Mouse (Mus musculus): ENCODE data around the gene Ccdc151. TPM values are rescaled to one million over a fixed set of nuclear protein-coding genes. Genes with fewer than 3 reads are reported as not detected.
A peak's percentile ranks its signal among the peaks of the same experiment; 100 is the strongest.

Gene Ccdc151
- total and polyA plus RNA-seq, 2 experiments, result 0.46 to 0.59 TPM

DNA sequence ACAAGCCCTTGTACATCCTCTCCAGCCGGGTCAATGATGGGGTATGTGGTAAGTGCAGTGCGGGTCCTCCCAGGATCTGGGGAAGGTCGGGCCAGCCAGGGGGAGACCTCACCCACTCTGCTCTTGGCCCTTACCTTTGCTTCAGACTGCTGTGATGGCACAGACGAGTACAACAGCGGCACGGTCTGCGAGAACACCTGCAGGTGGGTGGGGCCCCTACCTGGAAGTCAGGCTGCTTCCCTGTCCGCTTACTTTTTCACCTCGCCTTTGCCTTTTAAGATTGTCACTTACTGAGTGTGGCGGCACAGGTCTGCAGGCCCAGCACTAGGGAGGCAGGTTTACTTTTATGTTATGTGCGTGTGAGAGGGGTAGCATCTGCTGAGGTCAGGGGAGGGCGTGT, 2.1 kb upstream of the Ccdc151 start:
- H3K79me2 ChIP-seq (ENCODE audit: control insufficient read depth, insufficient read depth, low read length), result 0 out of 2 replicates have a peak, but pooled peaks cover 3% of the 10 kb centered on the region
- H3K9ac ChIP-seq (ENCODE audit: low read depth, low read length), result no peak overlapping the region
- DNase-seq (ENCODE audit: extremely low read depth, low read depth, low spot score), result no peak
- H3K4me1 ChIP-seq (ENCODE audit: control insufficient read depth, insufficient read depth, low read length), result peaks cover 4% of the 10 kb centered on the region; the same call in 1 of the 2 replicates
- no peak overlapping the region for H3K4me3 ChIP-seq (ENCODE audit: insufficient read depth, low read depth, low read length)
- H3K27me3 ChIP-seq (ENCODE audit: control insufficient read depth, insufficient read depth, low read length), result no peaks in the 10 kb centered on the region
- WGBS, result 97% methylated on average over 12 of the region's 12 CpGs
- peaks cover 5% of the 10 kb centered on the region; the same call in 1 of the 2 replicates for H3K36me3 ChIP-seq (ENCODE audit: control insufficient read depth, insufficient read depth, low read length)
- no peak for TF ChIP-seq POLR2A (IDR thresholded peaks at IDR 0.05; ENCODE audit: extremely low read depth, insufficient read depth, low read length)
- TF ChIP-seq CTCF (IDR thresholded peaks at IDR 0.05; ENCODE audit: low read depth, low read length), result no peak
- H3K27ac ChIP-seq (replicated peaks; ENCODE audit: insufficient read depth, low read depth, low read length), result no peak overlapping the region

DNA sequence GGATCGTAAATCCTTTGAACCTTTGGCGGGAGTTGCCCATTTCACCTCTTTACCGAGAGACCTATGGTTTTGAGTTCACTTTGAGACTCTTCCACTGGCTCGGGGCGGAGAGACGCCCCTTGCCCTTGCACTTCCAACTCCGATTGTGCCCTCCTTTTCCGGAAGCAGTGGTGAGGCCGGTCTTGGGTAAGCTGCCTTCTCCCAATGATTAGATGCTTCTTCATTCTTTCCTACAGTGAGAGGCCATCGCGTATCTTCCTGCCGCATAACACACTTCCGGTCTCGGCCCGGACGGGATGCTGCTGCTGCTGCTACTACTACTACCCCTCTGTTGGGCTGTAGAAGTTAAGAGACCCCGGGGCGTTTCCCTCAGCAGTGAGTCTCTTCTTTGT, 725 bp upstream of the Ccdc151 start:
- H3K79me2 ChIP-seq (ENCODE audit: control insufficient read depth, insufficient read depth, low read length), result 0 out of 2 replicates have a peak, but pooled peaks cover 3% of the 10 kb centered on the region
- peak overlapping the region; percentile 24 for H3K27ac ChIP-seq (replicated peaks; ENCODE audit: insufficient read depth, low read depth, low read length)
- no peak for DNase-seq (ENCODE audit: extremely low read depth, low read depth, low spot score)
- TF ChIP-seq POLR2A (IDR thresholded peaks at IDR 0.05; ENCODE audit: extremely low read depth, insufficient read depth, low read length), result no peak
- peaks cover 4% of the 10 kb centered on the region; the same call in 1 of the 2 replicates for H3K4me1 ChIP-seq (ENCODE audit: control insufficient read depth, insufficient read depth, low read length)
- peak overlapping the region; percentile 62 for H3K4me3 ChIP-seq (ENCODE audit: insufficient read depth, low read depth, low read length)
- peaks cover 3% of the 10 kb centered on the region; the same call in 1 of the 2 replicates for H3K36me3 ChIP-seq (ENCODE audit: control insufficient read depth, insufficient read depth, low read length)
- no peaks in the 10 kb centered on the region for H3K27me3 ChIP-seq (ENCODE audit: control insufficient read depth, insufficient read depth, low read length)
- 1% methylated on average over 18 of the region's 18 CpGs for WGBS
- H3K9ac ChIP-seq (ENCODE audit: low read depth, low read length), result peak overlapping the region; percentile 54

DNA sequence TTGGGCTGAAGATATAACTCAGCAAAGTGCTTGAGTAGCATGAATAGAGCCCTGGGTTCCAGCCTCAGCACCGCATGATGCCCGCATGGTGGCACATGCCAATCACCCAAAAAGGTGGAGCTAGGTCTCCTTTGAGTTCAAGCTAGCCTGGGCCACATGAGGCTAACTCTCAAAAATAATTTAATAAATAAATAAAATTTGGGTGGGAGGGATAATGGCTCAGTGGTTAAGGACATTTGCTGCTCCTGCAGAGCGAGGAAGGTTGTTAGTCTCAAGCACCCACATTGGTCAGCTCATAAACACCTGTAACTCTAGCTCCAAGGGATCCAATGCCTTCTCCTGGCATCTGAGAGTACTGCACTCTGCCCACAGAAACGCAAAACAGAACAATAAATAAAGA, 801 bp downstream of the Ccdc151 start:
- DNase-seq (ENCODE audit: extremely low read depth, low read depth, low spot score), result no peak
- Histone ChIP-seq H3K9ac (ENCODE audit: low read depth, low read length) (no peak overlapping the region), H3K27me3 (ENCODE audit: control insufficient read depth, insufficient read depth, low read length) (no peaks in the 10 kb centered on the region), H3K27ac (replicated peaks; ENCODE audit: insufficient read depth, low read depth, low read length) (no peak overlapping the region), H3K4me1 (ENCODE audit: control insufficient read depth, insufficient read depth, low read length) (peaks cover 4% of the 10 kb centered on the region; the same call in 1 of the 2 replicates), H3K4me3 (ENCODE audit: insufficient read depth, low read depth, low read length) (no peak overlapping the region), H3K36me3 (ENCODE audit: control insufficient read depth, insufficient read depth, low read length) (no peaks in the 10 kb centered on the region; the same call in 1 of the 2 replicates), H3K79me2 (ENCODE audit: control insufficient read depth, insufficient read depth, low read length) (0 out of 2 replicates have a peak, but pooled peaks cover 3% of the 10 kb centered on the region)
- TF ChIP-seq POLR2A (IDR thresholded peaks at IDR 0.05; ENCODE audit: extremely low read depth, insufficient read depth, low read length) (no peak), CTCF (IDR thresholded peaks at IDR 0.05; ENCODE audit: low read depth, low read length) (no peak)
- 90% methylated on average over 4 of the region's 4 CpGs for WGBS

DNA sequence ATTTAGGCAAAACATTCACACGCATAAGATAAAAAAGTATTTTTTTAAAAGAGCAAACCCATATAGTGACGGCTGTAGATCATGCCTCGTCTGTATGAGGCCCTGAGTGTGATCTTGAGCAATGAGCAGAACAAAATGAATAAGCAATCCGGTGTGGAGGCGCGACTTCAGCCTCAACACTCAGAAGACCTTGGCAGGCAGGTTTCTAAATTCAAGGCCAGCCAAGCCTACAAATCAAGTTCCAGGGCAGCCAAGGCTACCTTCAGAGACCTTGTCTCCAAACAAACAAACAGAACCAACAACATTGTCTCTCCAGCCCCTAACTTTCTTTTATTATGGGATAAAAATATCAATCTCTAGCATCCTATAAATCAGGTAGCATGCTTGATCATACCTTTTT, 2.1 kb downstream of the Ccdc151 start:
- Histone ChIP-seq H3K27me3 (ENCODE audit: control insufficient read depth, insufficient read depth, low read length) (no peaks in the 10 kb centered on the region), H3K9ac (ENCODE audit: low read depth, low read length) (no peak overlapping the region), H3K27ac (replicated peaks; ENCODE audit: insufficient read depth, low read depth, low read length) (no peak overlapping the region), H3K36me3 (ENCODE audit: control insufficient read depth, insufficient read depth, low read length) (no peaks in the 10 kb centered on the region), H3K4me3 (ENCODE audit: insufficient read depth, low read depth, low read length) (no peak overlapping the region), H3K79me2 (ENCODE audit: control insufficient read depth, insufficient read depth, low read length) (0 out of 2 replicates have a peak, but pooled peaks cover 3% of the 10 kb centered on the region), H3K4me1 (ENCODE audit: control insufficient read depth, insufficient read depth, low read length) (peaks cover 4% of the 10 kb centered on the region; the same call in 1 of the 2 replicates)
- TF ChIP-seq CTCF (IDR thresholded peaks at IDR 0.05; ENCODE audit: low read depth, low read length) (no peak), POLR2A (IDR thresholded peaks at IDR 0.05; ENCODE audit: extremely low read depth, insufficient read depth, low read length) (no peak)
- DNase-seq (ENCODE audit: extremely low read depth, low read depth, low spot score), result no peak
- WGBS, result 84% methylated on average over 6 of the region's 6 CpGs

DNA sequence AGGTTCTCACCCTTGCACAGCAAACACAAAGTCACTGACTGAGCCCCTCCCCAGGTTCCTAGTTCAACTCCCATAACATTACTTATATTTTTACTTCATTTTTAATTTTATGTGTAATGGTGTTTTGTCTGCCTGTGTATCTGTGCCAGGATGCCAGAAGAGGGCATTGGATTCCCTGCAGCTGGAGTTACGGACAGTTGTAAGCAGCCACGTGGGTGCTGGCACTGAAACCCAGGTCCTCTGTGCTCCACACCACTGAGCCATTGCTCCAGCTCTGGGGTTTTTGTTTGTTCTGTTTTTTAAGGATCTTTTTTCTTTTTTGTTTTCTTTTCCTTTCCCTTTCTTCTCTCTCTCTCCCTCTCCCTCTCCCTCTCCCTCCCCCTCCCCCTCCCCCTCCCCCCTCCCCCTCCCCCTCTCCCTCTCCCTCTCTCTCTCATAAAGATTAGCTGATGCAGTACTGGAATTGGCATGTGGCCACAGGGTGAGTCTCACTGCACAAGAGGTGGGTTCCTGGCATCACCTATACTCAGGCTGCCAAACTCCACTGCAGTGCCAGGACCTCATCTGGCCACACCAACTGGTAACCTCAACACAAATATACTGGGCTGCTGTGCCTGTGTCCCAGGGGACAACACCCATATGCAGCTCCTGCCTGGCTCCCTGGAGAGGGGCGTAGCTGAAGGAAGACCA, 6.1 kb downstream of the Ccdc151 start:
- no peak for TF ChIP-seq CTCF (IDR thresholded peaks at IDR 0.05; ENCODE audit: low read depth, low read length)
- TF ChIP-seq POLR2A (IDR thresholded peaks at IDR 0.05; ENCODE audit: extremely low read depth, insufficient read depth, low read length), result no peak
- peaks cover 11% of the 10 kb centered on the region for H3K4me1 ChIP-seq (ENCODE audit: control insufficient read depth, insufficient read depth, low read length)
- H3K27me3 ChIP-seq (ENCODE audit: control insufficient read depth, insufficient read depth, low read length), result no peaks in the 10 kb centered on the region
- no peaks in the 10 kb centered on the region for H3K79me2 ChIP-seq (ENCODE audit: control insufficient read depth, insufficient read depth, low read length)
- no peak overlapping the region for H3K27ac ChIP-seq (replicated peaks; ENCODE audit: insufficient read depth, low read depth, low read length)
- no peak overlapping the region for H3K9ac ChIP-seq (ENCODE audit: low read depth, low read length)
- no peak overlapping the region for H3K4me3 ChIP-seq (ENCODE audit: insufficient read depth, low read depth, low read length)
- H3K36me3 ChIP-seq (ENCODE audit: control insufficient read depth, insufficient read depth, low read length), result no peaks in the 10 kb centered on the region
- 74% methylated on average over 3 of the region's 3 CpGs for WGBS
- DNase-seq (ENCODE audit: extremely low read depth, low read depth, low spot score), result no peak

DNA sequence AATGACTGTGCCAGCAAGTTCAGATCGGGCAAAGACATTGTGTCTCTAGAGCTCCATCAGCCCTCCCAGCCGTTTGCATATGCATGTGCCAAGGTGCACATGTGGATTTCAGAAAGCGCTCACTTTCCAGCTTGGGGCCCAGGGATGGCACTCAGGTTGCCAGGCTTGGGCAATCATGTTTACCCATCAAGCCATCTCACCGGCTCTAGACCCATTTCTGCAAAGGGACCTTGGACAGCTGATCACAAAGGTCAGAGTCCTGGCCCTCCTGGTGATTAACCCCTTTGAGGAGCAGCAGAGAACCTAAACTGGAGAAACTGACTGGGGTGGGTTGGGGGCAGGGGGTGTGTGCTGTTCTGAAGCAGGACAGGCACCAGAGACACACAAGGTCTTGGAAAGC, 10.2 kb downstream of the Ccdc151 start:
- H3K4me1 ChIP-seq (ENCODE audit: control insufficient read depth, insufficient read depth, low read length), result peaks cover 24% of the 10 kb centered on the region
- no peaks in the 10 kb centered on the region for H3K36me3 ChIP-seq (ENCODE audit: control insufficient read depth, insufficient read depth, low read length)
- peak overlapping the region; percentile 78 for H3K27ac ChIP-seq (replicated peaks; ENCODE audit: insufficient read depth, low read depth, low read length)
- TF ChIP-seq CTCF (IDR thresholded peaks at IDR 0.05; ENCODE audit: low read depth, low read length), result no peak
- TF ChIP-seq POLR2A (IDR thresholded peaks at IDR 0.05; ENCODE audit: extremely low read depth, insufficient read depth, low read length), result no peak
- H3K79me2 ChIP-seq (ENCODE audit: control insufficient read depth, insufficient read depth, low read length), result peaks cover 5% of the 10 kb centered on the region; the same call in 1 of the 2 replicates
- H3K27me3 ChIP-seq (ENCODE audit: control insufficient read depth, insufficient read depth, low read length), result no peaks in the 10 kb centered on the region
- DNase-seq (ENCODE audit: extremely low read depth, low read depth, low spot score), result peak; percentile 97
- H3K9ac ChIP-seq (ENCODE audit: low read depth, low read length), result no peak overlapping the region
- no peak overlapping the region for H3K4me3 ChIP-seq (ENCODE audit: insufficient read depth, low read depth, low read length)
- 18% methylated on average over 4 of the region's 4 CpGs for WGBS

Measured in liver, adult 2 months (tissue).